Mouse (Mus musculus) kidney, embryonic 16.5 days (tissue): ENCODE results near the gene Gm21987. TPM values are rescaled to one million over a fixed set of nuclear protein-coding genes. Genes with fewer than 3 reads are reported as not detected.

Experiments
- ATAC-seq: fragments of 200-750 bp; cut with Nextera tagmentation; 2 replicates; pipeline ENCODE4 v1.8.0; 2017; ENCODE audit warnings: moderate TSS enrichment; ENCODE audit not compliant: low FRiP score, low TSS enrichment
- H3K27ac ChIP-seq: fragments of 300-500 bp; sonication (generic); 2 replicates; pipeline ENCODE4 v1.5.1; 2014; ENCODE audit warnings: low read length
- H3K27me3 ChIP-seq: fragments of 300-500 bp; sonication (generic); 2 replicates; pipeline ENCODE4 v1.6.1; 2014; ENCODE audit warnings: low read length, control low read depth, mixed read lengths; ENCODE audit not compliant: insufficient read depth
- H3K36me3 ChIP-seq: fragments of 300-500 bp; sonication (generic); 2 replicates; pipeline ENCODE4 v1.6.1; 2014; ENCODE audit warnings: low read length, control low read depth, mixed read lengths; ENCODE audit not compliant: insufficient read depth
- H3K4me1 ChIP-seq: fragments of 300-500 bp; sonication (generic); 2 replicates; pipeline ENCODE4 v1.6.1; 2014; ENCODE audit warnings: low read length, control low read depth, mixed read lengths; ENCODE audit not compliant: insufficient read depth
- H3K4me2 ChIP-seq: fragments of 300-500 bp; sonication (generic); replicated peaks from 2 replicates; pipeline ENCODE4 v1.6.1; 2014; ENCODE audit warnings: low read depth, low read length
- H3K4me3 ChIP-seq: fragments of 300-500 bp; sonication (generic); 2 replicates; pipeline ENCODE4 v1.5.1; 2014; ENCODE audit warnings: mild to moderate bottlenecking, low read length
- H3K9ac ChIP-seq: fragments of 300-500 bp; sonication (generic); replicated peaks from 2 replicates; pipeline ENCODE4 v1.6.1; 2014; ENCODE audit warnings: low read length
- H3K9me3 ChIP-seq: fragments of 300-500 bp; sonication (generic); 2 replicates; pipeline ENCODE4 v1.6.1; 2016; ENCODE audit warnings: low read length, control low read depth
- WGBS: fragments of 180-500 bp; shearing (Covaris S2); extraction: QIAGEN DNeasy Blood & Tissue Kit; methylation state at CpG from one replicate; pipeline ENCODE4 v1.1.7; 2014; 5-methylcytosine and 5-hydroxymethylcytosine counted together
- polyA plus RNA-seq: library from polyadenylated mRNA; unstranded; fragments of >200 nt; fragmentation: Nextera tagmentation; extraction: Ambion mirVana; gene quantifications from 2 replicates; pipeline ENCODE4 v1.2.1, GENCODE M21; 2015

The Gm21987 gene
- polyA plus RNA-seq, result not detected in 2 replicates

DNA sequence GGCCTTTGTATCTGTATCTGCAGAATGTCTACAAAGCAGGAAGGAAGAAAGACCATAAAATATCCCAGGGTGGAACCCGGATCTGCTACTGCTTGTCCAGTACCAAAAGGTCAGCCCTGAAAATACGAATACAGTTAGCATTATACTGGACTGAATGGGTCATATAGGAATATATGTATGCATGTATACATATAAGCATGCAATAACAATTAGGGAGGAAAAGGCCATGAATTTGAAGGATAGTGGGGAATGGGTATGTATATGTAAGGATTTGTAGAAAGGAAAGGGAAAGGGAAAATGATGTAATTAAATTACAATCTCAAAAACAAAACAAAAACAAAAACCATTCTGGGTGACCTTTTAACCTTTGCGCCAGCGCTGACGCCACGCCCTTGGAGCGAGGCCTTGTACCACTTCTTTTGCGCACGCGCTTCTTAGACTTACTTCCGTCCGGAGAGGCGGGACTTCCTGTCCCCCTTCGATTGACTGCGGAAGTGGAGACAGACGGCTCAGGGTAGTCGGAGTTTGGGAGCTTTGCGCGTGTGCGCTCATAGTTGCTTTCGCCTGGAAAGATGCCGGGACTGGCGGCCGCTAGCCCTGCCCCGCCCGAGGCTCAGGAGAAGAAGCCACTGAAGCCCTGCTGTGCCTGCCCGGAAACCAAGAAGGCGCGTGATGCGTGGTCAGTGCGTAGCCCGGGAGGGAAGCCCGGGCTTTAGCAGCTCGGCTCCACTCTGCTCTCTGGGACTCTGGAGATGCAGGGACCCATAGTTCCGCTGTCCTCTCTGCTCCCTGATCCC, at the start of gene Gm21987, which contains the start of gene Cox17:
TSS of gene Gm21987 (plus strand) at position 512 of the 797 bp plus-strand sequence.
TSS of gene Cox17 (plus strand) at position 463 of the 797 bp plus-strand sequence.
- H3K27ac ChIP-seq, result peak within 1 kb of the TSS; percentile 95
- H3K4me3 ChIP-seq, result peak within 1 kb of the TSS; percentile 92
- H3K36me3 ChIP-seq, result peaks cover 22% of the 10 kb centered on the region
- 3% methylated on average over 35 of the region's 35 CpGs for WGBS
- H3K4me1 ChIP-seq, result peaks cover 9% of the 10 kb centered on the region
- ATAC-seq, result peak; percentile 97
- peak within 1 kb of the TSS; percentile 97 for H3K9ac ChIP-seq
- H3K27me3 ChIP-seq, result no peaks in the 10 kb centered on the region
- H3K9me3 ChIP-seq, result no peaks in the 10 kb centered on the region
- peak within 1 kb of the TSS; percentile 65 for H3K4me2 ChIP-seq

DNA sequence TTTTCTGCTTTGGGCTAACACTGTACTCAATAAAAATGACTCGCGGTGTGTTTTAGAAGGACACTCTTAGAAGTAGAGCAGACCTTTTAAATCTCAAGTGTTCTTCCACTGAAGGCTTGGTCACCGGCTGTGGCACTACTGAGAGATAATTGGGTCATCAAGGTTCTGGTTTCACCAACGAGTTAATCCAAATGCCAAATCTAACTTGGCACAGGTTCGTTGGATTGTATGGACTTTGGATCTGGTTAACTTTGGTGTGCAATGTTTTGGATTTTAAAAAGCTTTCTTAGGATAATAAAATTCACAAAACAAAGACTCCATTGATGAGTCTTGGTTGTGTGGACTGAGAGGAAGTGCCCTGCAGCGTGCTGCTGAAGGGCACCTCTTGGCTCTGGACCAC, 48.4 kb upstream of the Gm21987 start:
- no peak for ATAC-seq
- WGBS, result 85% methylated on average over 6 of the region's 6 CpGs
- H3K4me3 ChIP-seq, result no peak overlapping the region
- no peaks in the 10 kb centered on the region for H3K27me3 ChIP-seq
- no peak overlapping the region for H3K4me2 ChIP-seq
- peaks cover 9% of the 10 kb centered on the region for H3K4me1 ChIP-seq
- H3K9ac ChIP-seq, result no peak overlapping the region
- H3K36me3 ChIP-seq, result no peaks in the 10 kb centered on the region
- no peak overlapping the region for H3K27ac ChIP-seq
- H3K9me3 ChIP-seq, result no peaks in the 10 kb centered on the region

DNA sequence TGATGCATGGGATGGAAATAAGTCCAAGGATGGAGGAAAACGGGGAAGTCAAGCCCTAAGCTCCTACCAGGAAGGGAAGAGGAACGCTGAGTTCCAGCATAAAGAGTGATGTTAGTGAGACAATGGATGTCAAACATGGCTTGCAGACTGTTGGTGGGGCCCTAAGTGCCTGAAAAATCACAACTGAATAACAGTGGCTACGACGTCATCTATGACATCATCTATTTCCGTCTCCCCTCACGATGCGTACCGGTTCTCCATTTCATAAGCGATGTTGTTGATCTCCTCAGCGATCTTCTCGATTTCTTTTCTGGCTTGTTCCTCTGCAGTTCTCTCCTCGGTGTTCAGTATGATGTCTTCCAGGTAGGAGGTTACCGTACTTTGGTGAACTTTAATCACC, 44.5 kb upstream of the Gm21987 start:
- no peak overlapping the region for H3K4me2 ChIP-seq
- ATAC-seq, result no peak
- no peak overlapping the region for H3K9ac ChIP-seq
- no peaks in the 10 kb centered on the region for H3K27me3 ChIP-seq
- peaks cover 17% of the 10 kb centered on the region for H3K4me1 ChIP-seq
- no peaks in the 10 kb centered on the region for H3K9me3 ChIP-seq
- no peaks in the 10 kb centered on the region for H3K36me3 ChIP-seq
- no peak overlapping the region for H3K27ac ChIP-seq
- WGBS, result 93% methylated on average over 13 of the region's 13 CpGs
- no peak overlapping the region for H3K4me3 ChIP-seq

DNA sequence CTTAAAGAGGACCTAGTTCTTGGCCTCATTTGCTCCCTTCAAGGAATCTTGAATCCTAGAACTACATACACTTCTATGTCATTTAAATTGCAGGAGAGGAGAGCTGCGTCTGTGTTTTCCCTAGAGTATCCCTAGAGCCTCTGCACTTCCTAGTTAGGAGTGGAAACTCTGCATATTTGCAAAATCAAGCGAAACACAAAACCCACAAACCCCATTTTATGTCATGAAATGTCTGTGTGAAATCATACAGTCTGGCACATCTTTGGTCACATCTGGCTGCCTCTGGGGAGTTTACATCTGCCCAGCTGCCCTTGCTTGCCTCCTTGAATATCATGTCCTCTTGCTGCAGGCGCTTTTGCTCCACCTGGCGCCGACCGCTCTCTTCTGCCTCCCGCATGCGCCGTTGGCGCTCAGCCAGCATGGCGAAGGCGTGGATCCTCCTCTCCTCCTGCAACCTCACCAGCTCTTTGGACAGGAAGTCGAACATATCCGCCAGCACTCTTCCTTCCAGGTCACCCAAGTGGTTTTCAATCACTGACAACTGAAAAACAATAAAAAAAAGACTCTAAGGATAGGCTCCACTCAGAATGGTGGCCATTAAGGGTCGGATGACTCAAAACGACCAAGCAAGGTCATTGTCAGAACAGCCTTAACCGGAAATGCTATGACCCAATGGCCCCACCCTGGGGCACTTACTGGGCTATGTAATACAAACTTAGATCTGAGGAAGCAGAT, 42.2 kb upstream of the Gm21987 start:
- Histone ChIP-seq H3K4me1 (peaks cover 18% of the 10 kb centered on the region), H3K9me3 (no peaks in the 10 kb centered on the region), H3K4me2 (peak overlapping the region; percentile 36), H3K27me3 (no peaks in the 10 kb centered on the region), H3K36me3 (no peaks in the 10 kb centered on the region), H3K4me3 (no peak overlapping the region; the same call in 1 of the 2 replicates), H3K9ac (no peak overlapping the region), H3K27ac (no peak overlapping the region)
- peak; percentile 74 for ATAC-seq
- WGBS, result 40% methylated on average over 17 of the region's 17 CpGs

DNA sequence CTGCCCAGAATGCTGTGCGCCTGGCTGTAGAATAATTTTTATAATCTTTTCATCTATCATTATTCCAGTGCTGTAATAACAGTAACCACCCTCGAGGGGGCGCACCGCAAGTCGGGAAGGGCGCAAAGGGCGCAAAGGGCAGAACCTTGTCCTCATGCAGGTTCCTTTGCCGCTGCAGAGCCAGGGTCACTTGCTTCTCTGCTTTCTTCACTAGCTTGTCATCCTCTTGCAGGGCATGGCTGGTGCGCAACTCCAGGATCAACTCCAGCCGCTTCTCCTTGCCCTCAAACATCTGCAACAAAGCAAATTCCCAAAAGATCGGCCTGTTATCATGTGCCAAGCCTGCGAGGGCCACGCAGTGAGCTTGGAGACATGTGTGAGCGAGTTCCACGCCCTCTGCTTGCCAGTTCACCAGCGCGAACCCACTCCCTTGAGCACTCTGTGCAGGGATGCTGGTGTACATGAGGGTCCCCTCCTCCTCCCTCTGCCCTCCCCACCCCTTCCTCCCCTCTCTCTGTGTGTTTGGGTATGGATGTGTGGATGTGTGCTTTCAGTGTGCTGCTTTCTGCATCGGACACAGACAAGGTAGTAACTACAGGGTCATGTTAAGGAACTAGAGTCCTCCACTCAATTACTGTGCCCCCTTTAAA, 40.1 kb upstream of the Gm21987 start:
- no peak overlapping the region for H3K9ac ChIP-seq

DNA sequence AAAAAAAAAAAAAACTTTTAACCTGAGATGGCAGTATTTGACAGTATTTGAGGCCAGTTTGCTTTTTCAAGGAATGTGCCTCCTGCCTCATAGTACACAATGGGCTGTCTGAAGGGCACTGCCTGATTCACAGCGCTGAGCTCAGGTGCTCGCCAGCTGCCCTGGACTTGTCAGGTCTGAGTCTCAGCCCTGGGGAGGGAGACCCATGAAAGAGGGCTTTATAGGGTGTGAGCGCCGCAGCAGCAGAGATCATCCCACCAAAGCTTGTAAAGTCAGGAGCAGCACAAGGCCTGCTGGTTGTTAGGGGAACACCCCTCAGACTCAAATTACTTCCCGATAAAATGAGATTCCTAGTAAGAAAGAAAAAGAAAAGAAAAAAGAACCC, 39.6 kb upstream of the Gm21987 start:
- H3K36me3 ChIP-seq, result no peaks in the 10 kb centered on the region
- H3K4me3 ChIP-seq, result no peak overlapping the region
- no peaks in the 10 kb centered on the region for H3K9me3 ChIP-seq
- no peak; the same call in 1 of the 2 replicates for ATAC-seq
- H3K27ac ChIP-seq, result no peak overlapping the region
- WGBS, result 26% methylated on average over 5 of the region's 5 CpGs
- H3K27me3 ChIP-seq, result no peaks in the 10 kb centered on the region
- no peak overlapping the region for H3K4me2 ChIP-seq
- no peak overlapping the region for H3K9ac ChIP-seq
- peaks cover 18% of the 10 kb centered on the region for H3K4me1 ChIP-seq

More for the DNA sequence above, 40.1 kb upstream of the Gm21987 start:
- peaks cover 18% of the 10 kb centered on the region for H3K4me1 ChIP-seq
- H3K27me3 ChIP-seq, result no peaks in the 10 kb centered on the region
- H3K4me2 ChIP-seq, result no peak overlapping the region
- peak; percentile 41; the same call in 1 of the 2 replicates for ATAC-seq
- H3K4me3 ChIP-seq, result no peak overlapping the region
- no peaks in the 10 kb centered on the region for H3K36me3 ChIP-seq
- H3K27ac ChIP-seq, result no peak overlapping the region
- 59% methylated on average over 18 of the region's 18 CpGs for WGBS
- H3K9me3 ChIP-seq, result no peaks in the 10 kb centered on the region

DNA sequence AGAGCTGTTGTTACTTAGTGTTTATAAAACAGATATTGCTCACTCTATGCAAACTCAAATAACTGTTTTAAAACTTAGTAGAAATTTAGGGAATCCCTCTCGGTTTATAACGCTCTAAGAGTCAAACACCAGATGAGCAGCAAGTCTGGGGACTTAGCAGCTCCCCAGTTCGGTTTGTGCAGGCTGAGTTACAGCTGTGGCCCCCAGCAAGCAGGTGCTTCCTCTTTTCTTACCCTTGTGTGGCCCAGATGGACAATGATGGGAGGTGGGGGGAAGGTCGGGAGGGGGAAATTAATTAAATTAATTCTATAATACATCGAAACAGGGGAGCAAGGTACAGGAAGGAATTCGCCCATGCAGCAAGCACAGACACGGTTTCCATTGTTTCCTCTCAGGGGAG, 39.2 kb upstream of the Gm21987 start:
- 42% methylated on average over 7 of the region's 7 CpGs for WGBS
- no peaks in the 10 kb centered on the region for H3K9me3 ChIP-seq
- H3K4me2 ChIP-seq, result no peak overlapping the region
- H3K36me3 ChIP-seq, result no peaks in the 10 kb centered on the region
- no peak overlapping the region for H3K27ac ChIP-seq
- peaks cover 18% of the 10 kb centered on the region for H3K4me1 ChIP-seq
- no peak overlapping the region for H3K9ac ChIP-seq
- no peak for ATAC-seq
- H3K4me3 ChIP-seq, result no peak overlapping the region
- H3K27me3 ChIP-seq, result no peaks in the 10 kb centered on the region

DNA sequence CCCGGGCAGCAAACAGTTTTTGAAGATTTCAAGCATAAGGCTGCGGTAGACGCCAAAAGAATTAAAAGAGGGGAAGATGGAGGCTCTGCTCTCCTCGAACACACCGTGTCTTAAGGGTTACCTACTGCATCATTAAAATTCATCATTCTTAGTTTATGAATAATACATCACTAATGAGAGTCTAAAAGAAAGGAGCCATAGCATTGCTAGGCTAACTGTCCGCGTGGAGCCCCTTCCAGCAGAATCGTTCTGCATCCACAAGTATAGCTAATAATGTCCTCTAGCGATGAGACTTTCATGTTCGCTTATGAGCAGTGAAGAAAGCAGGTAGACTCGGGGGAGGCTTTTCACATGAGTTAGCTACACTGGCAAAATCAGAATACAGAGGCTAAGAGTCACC, 38.6 kb upstream of the Gm21987 start:
- peaks cover 18% of the 10 kb centered on the region for H3K4me1 ChIP-seq
- H3K4me3 ChIP-seq, result no peak overlapping the region
- H3K36me3 ChIP-seq, result no peaks in the 10 kb centered on the region
- no peak overlapping the region for H3K27ac ChIP-seq
- H3K4me2 ChIP-seq, result no peak overlapping the region
- H3K9ac ChIP-seq, result no peak overlapping the region
- H3K27me3 ChIP-seq, result no peaks in the 10 kb centered on the region
- no peak for ATAC-seq
- H3K9me3 ChIP-seq, result no peaks in the 10 kb centered on the region
- 83% methylated on average over 11 of the region's 11 CpGs for WGBS

DNA sequence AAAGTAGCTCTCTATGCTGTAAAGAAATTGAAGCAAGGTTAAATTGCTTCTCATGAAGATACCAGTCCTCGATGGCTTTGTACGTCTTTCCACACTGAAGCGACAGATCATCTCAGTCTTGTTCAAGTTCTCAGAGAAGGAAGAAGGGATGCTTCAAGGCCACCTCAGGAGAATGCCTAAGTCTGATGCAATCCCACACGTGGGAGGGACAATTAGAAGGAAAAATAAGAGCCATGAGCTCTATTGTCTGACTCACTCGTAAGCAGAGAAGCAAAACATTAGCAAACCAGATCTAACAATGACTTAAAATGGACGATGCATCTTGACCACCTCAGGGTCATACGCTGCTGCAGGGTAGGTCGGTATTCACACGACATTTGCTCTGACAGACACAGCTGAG, 28.3 kb upstream of the Gm21987 start:
- H3K4me3 ChIP-seq, result no peak overlapping the region
- H3K27ac ChIP-seq, result no peak overlapping the region
- WGBS, result 67% methylated on average over 9 of the region's 9 CpGs
- no peaks in the 10 kb centered on the region for H3K4me1 ChIP-seq
- H3K36me3 ChIP-seq, result no peaks in the 10 kb centered on the region
- no peak for ATAC-seq
- H3K27me3 ChIP-seq, result no peaks in the 10 kb centered on the region
- H3K9ac ChIP-seq, result no peak overlapping the region
- no peaks in the 10 kb centered on the region; the same call in 1 of the 2 replicates for H3K9me3 ChIP-seq
- H3K4me2 ChIP-seq, result no peak overlapping the region
